Mouse (Mus musculus): ENCODE data around the gene Herpud2.

- TF ChIP-seq CTCF (IDR thresholded peaks at IDR 0.05; ENCODE audit: insufficient read depth, low read depth, low read length) (no peak), POLR2A (IDR thresholded peaks at IDR 0.05; ENCODE audit: insufficient read depth, low read depth, low read length) (no peak)
These were observed 60.8 kb downstream of the Herpud2 start for GRCm38 (mm10) chr9:25090853-25091252.
